Mouse (Mus musculus) midbrain, embryonic 16.5 days (tissue): ENCODE data around the gene Hopx. TPM values are rescaled to one million over a fixed set of nuclear protein-coding genes. Genes with fewer than 3 reads are reported as not detected.

Source experiments
- ATAC-seq: fragments of 200-750 bp; cut with Nextera tagmentation; 2 replicates; pipeline ENCODE4 v1.8.0; 2017; ENCODE audit warnings: moderate TSS enrichment
- H3K27ac ChIP-seq: fragments of 300-500 bp; sonication (generic); 2 replicates; pipeline ENCODE4 v1.5.1; 2014; ENCODE audit warnings: mild to moderate bottlenecking, low read length, mixed read lengths
- H3K27me3 ChIP-seq: fragments of 300-500 bp; sonication (generic); 2 replicates; pipeline ENCODE4 v1.6.1; 2014; ENCODE audit warnings: low read depth, low read length, mixed read lengths; ENCODE audit not compliant: control insufficient read depth, insufficient read depth
- H3K36me3 ChIP-seq: fragments of 300-500 bp; sonication (generic); 2 replicates; pipeline ENCODE4 v1.6.1; 2014; ENCODE audit warnings: mild to moderate bottlenecking, low read length, moderate library complexity, mixed read lengths; ENCODE audit not compliant: control insufficient read depth, insufficient read depth
- H3K4me1 ChIP-seq: fragments of 300-500 bp; sonication (generic); 2 replicates; pipeline ENCODE4 v1.6.1; 2014; ENCODE audit warnings: mild to moderate bottlenecking, low read length, mixed read lengths; ENCODE audit not compliant: control insufficient read depth, insufficient read depth
- H3K4me2 ChIP-seq: fragments of 300-500 bp; sonication (generic); 2 replicates; pipeline ENCODE4 v1.6.1; 2014; ENCODE audit warnings: mild to moderate bottlenecking, low read length, mixed read lengths
- H3K4me3 ChIP-seq: fragments of 300-500 bp; sonication (generic); 2 replicates; pipeline ENCODE4 v1.5.1; 2014; ENCODE audit warnings: low read depth, mild to moderate bottlenecking, low read length, moderate library complexity, mixed read lengths
- H3K9ac ChIP-seq: fragments of 300-500 bp; sonication (generic); 2 replicates; pipeline ENCODE4 v1.6.1; 2014; ENCODE audit warnings: low read depth, low read length, mixed read lengths
- H3K9me3 ChIP-seq: fragments of 300-500 bp; sonication (generic); replicated peaks from 2 replicates; pipeline ENCODE4 v1.6.1; 2014; ENCODE audit warnings: mild to moderate bottlenecking, low read length, mixed read lengths; ENCODE audit not compliant: control insufficient read depth, poor library complexity, severe bottlenecking
- WGBS: fragments of 180-500 bp; shearing (Covaris S2); extraction: QIAGEN DNeasy Blood & Tissue Kit; methylation state at CpG from one replicate; pipeline ENCODE4 v1.1.7; 2014; 5-methylcytosine and 5-hydroxymethylcytosine counted together
- polyA plus RNA-seq: library from polyadenylated mRNA; unstranded; fragments of >200 nt; fragmentation: Nextera tagmentation; extraction: Ambion mirVana; gene quantifications from 2 replicates; pipeline ENCODE4 v1.2.1, GENCODE M21; 2015

Hopx gene
- 0.78 and 0.88 TPM in 2 replicates for polyA plus RNA-seq

DNA sequence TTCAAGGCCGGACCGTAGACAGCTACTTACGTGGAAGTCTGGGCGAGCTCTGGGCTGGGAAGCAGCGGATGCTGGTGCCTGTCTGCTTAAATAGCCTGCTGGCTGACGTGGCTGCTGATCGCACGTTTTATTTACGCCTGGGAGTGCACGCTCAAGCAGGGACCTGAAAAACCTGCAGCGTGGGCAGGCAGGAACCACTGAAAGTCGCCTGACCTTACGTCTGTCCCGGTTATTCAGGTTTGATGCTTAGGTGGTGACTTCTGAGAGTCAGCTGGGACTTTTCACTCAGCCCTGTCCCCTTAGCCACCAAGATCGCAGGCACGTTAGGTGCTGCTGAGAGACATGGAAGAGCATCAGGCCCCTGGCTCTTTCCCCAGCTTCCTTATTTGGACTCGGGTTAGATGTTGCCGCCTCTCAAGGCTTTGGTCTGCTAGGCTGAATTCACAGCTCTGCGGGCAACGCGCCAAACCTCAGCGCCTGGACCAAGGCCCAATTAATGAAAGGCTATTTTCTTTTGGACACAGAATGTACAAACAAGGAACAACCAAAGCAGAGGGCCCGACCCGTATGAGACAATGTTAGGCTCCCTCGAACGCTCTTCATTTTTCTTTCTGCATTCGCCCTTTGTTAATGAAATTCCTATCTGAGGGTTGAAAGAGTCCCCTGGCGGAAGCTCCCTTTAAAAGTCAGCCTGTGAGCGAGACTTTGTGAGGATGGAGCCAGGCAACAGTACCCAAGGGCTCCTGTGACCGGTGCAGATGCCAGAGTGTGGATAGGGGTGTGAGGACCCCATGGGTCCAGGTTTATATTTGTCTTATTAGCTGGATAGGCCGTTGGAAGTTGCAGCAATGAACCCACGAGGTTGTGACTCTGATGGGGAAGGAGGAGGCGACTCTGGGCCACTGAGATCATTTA is at the start of gene Hopx:
Hopx (minus strand) TSS at position 305 of the 915 bp plus-strand sequence.
- WGBS, result 33% methylated on average over 33 of the region's 33 CpGs
- H3K36me3 ChIP-seq, result no peaks in the 10 kb centered on the region
- H3K4me2 ChIP-seq, result peak within 1 kb of the TSS; percentile 25
- no peak within 1 kb of the TSS for H3K4me3 ChIP-seq
- no peaks in the 10 kb centered on the region for H3K9me3 ChIP-seq
- no peak within 1 kb of the TSS for H3K9ac ChIP-seq
- ATAC-seq, result 0 out of 2 replicates have a peak, but pooled peaks have one; percentile 42
- no peak within 1 kb of the TSS for H3K27ac ChIP-seq
- peaks cover 34% of the 10 kb centered on the region for H3K27me3 ChIP-seq
- H3K4me1 ChIP-seq, result 0 out of 2 replicates have a peak, but pooled peaks cover 6% of the 10 kb centered on the region

DNA sequence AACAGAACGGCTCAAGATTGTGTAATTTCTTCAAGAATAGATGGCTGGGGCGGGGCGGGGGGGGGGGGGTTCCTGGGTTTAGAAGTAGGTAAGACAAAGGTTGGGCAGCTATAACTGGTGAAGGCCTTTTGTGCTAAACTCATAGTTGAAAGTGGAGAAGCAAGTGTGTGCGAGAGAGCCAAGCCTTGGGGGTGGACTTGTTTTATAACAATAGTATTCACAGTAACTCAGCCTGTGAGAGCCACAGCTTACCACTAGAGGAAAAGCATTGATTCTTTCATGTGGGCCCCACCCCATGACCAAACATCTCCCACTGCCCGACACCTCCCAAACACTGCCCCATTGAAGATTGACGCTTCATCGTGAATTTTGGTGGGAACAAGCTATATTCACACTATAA is 48.7 kb upstream of the Hopx start:
- Histone ChIP-seq H3K9ac (no peak overlapping the region), H3K36me3 (no peaks in the 10 kb centered on the region), H3K4me2 (no peak overlapping the region), H3K27me3 (no peaks in the 10 kb centered on the region), H3K4me1 (no peaks in the 10 kb centered on the region), H3K27ac (no peak overlapping the region), H3K4me3 (no peak overlapping the region), H3K9me3 (no peaks in the 10 kb centered on the region)
- ATAC-seq, result no peak
- 85% methylated on average over 7 of the region's 7 CpGs for WGBS

DNA sequence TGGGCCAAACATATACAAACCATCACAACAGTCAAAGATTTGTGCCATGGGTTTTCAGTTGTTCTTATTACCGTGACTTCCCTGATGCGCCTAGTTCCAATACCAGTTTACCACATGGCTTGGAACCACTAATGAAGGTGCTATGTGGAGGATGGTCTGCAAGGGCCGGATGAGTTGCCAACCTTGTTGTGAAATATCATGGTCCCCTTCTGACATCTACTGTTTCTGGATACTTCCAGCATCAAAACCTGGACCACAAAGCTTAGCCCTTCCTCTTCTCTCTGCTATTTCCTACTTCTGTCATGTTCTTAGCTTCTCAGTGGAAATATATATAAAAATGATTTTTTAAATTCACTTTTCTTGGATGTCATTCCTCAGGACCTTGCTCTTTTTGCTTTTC is 47.6 kb upstream of the Hopx start:
- Histone ChIP-seq H3K4me3 (no peak overlapping the region), H3K9ac (no peak overlapping the region), H3K27ac (no peak overlapping the region), H3K9me3 (no peaks in the 10 kb centered on the region), H3K27me3 (no peaks in the 10 kb centered on the region), H3K36me3 (no peaks in the 10 kb centered on the region), H3K4me1 (no peaks in the 10 kb centered on the region), H3K4me2 (no peak overlapping the region)
- WGBS, result 92% methylated on average over 3 of the region's 3 CpGs
- ATAC-seq, result no peak

DNA sequence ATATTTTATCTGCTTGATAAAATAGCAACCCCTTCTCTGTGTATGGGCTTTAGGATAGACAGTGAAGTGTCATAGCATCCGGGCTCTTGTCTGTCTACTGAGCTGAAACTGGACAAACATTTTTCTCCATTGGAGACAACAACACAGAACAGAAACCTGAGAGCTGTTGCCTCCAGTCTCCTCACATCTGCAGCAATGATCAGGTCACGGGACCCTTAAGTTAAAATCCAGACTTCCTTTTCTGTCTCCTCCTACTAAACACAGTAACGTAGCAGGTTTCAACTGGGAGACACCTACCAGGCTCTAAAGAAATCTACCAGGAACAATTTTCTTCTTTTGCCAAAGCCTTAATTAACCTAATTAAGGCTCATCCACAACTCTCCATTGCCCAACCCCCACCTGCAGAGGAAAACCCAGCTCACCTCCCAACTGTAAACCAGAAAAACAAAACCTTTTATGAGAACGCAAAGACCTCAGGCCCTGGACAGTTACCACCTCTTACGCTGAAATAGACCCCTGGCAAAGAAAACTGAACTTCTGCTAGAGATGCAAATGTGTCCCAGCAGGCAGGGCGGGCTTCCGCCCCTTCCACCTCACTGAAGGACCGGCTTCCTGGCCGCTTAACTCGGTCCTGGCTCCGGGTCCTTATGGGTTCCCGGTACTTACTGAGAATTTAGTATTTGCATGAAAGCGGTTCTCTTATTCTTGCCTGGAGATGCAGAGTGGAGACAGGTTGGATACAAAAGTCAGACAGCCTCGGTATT is 43.0 kb upstream of the Hopx start:
- no peak overlapping the region for H3K4me2 ChIP-seq
- H3K36me3 ChIP-seq, result no peaks in the 10 kb centered on the region
- ATAC-seq, result no peak
- H3K4me3 ChIP-seq, result no peak overlapping the region
- no peaks in the 10 kb centered on the region for H3K9me3 ChIP-seq
- WGBS, result 46% methylated on average over 14 of the region's 14 CpGs
- no peak overlapping the region for H3K27ac ChIP-seq
- no peaks in the 10 kb centered on the region for H3K4me1 ChIP-seq
- no peak overlapping the region for H3K9ac ChIP-seq
- H3K27me3 ChIP-seq, result no peaks in the 10 kb centered on the region

GRCm38 (mm10) chr5:77156938-77157337 is 42.0 kb upstream of the Hopx start:
- Histone ChIP-seq H3K36me3 (no peaks in the 10 kb centered on the region), H3K27me3 (no peaks in the 10 kb centered on the region), H3K9ac (no peak overlapping the region), H3K27ac (no peak overlapping the region), H3K4me1 (no peaks in the 10 kb centered on the region), H3K4me3 (no peak overlapping the region), H3K9me3 (no peaks in the 10 kb centered on the region), H3K4me2 (no peak overlapping the region)
- no peak for ATAC-seq
- WGBS, result 65% methylated on average over 5 of the region's 5 CpGs

DNA sequence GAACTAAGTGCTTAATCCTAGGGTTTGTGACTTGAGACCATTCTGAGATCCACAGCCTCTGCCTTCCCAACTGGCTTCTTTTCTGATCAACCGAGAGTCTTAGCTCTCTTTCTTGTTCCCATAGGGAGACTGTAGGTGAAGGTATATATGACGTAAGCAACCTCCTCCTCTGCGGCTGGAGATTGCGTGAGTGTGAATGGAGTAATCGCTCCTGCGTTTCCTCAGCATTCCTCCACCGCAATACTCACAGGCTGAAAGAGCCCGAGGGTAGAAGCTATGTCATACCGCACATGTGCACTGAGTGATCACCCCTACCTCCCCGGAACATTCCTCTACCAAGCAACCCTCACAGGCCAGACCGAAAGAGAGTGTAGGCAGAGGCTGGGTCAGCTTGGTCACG is 40.6 kb upstream of the Hopx start:
- WGBS, result 95% methylated on average over 12 of the region's 12 CpGs

DNA sequence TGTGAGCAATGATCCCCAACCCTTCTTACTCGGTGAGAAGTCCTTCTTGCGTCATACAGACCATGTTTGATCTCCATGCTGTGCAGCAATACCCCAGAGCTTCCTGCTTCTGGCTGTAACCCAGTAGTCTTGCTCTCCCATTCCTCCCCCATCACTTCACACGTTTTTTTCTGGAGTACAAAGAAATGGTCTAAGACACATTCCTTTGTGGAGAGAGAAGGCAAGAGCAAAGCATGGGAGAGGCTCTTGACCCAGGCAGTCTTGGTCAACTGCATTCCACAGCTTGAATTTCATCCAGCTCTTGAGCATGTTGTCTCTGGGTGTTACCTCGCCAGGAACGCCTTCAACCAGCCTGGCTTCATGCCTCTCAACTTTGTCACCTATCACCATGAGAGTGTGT is 39.9 kb upstream of the Hopx start:
- H3K4me1 ChIP-seq, result no peaks in the 10 kb centered on the region
- H3K9me3 ChIP-seq, result no peaks in the 10 kb centered on the region
- no peak overlapping the region for H3K27ac ChIP-seq
- no peaks in the 10 kb centered on the region for H3K27me3 ChIP-seq
- H3K4me3 ChIP-seq, result no peak overlapping the region
- 86% methylated on average over 5 of the region's 5 CpGs for WGBS
- no peak overlapping the region for H3K4me2 ChIP-seq
- no peak for ATAC-seq
- no peaks in the 10 kb centered on the region for H3K36me3 ChIP-seq
- H3K9ac ChIP-seq, result no peak overlapping the region

More for the DNA sequence above, 40.6 kb upstream of the Hopx start:
- no peak overlapping the region for H3K9ac ChIP-seq
- H3K4me1 ChIP-seq, result no peaks in the 10 kb centered on the region
- H3K36me3 ChIP-seq, result no peaks in the 10 kb centered on the region
- ATAC-seq, result no peak
- H3K27me3 ChIP-seq, result no peaks in the 10 kb centered on the region
- H3K27ac ChIP-seq, result no peak overlapping the region
- no peak overlapping the region for H3K4me3 ChIP-seq
- H3K4me2 ChIP-seq, result no peak overlapping the region
- H3K9me3 ChIP-seq, result no peaks in the 10 kb centered on the region

DNA sequence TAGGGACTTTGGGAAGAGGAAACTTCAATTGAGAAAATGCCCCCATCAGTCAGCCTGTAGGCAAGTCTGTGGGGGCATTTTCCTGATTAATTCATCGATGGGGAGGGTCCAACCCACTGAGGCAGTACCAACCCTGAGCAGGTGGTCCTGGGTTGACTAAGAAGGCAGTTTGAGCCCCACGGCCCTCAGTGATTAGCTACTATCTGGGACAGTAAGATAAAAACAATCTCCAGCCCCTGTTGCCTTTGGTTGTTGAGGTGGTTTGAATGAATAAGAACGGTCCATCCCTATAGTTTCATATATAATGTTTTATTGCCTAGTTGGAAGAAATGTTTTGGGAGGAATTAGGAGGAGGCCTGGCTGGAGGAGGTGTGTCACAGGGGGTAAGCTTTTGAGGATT is 36.8 kb upstream of the Hopx start:
- Histone ChIP-seq H3K9ac (no peak overlapping the region), H3K4me3 (no peak overlapping the region), H3K4me2 (no peak overlapping the region), H3K4me1 (no peaks in the 10 kb centered on the region), H3K27ac (no peak overlapping the region), H3K9me3 (no peaks in the 10 kb centered on the region), H3K27me3 (no peaks in the 10 kb centered on the region), H3K36me3 (no peaks in the 10 kb centered on the region)
- 80% methylated on average over 3 of the region's 3 CpGs for WGBS
- no peak for ATAC-seq

- H3K9me3 ChIP-seq, result no peaks in the 10 kb centered on the region
- H3K4me1 ChIP-seq, result no peaks in the 10 kb centered on the region
- no peak overlapping the region for H3K4me2 ChIP-seq
- no peak overlapping the region for H3K27ac ChIP-seq
- H3K27me3 ChIP-seq, result no peaks in the 10 kb centered on the region
- H3K4me3 ChIP-seq, result no peak overlapping the region
- ATAC-seq, result no peak
- H3K36me3 ChIP-seq, result no peaks in the 10 kb centered on the region
- 88% methylated on average over 7 of the region's 7 CpGs for WGBS
- no peak overlapping the region for H3K9ac ChIP-seq
These were observed 36.2 kb upstream of the Hopx start for GRCm38 (mm10) chr5:77151075-77151474.
